Mouse (Mus musculus): ENCODE data around the gene Stx6.

- peak; percentile 58 for TF ChIP-seq CTCF (IDR thresholded peaks at IDR 0.05; ENCODE audit: low read depth, low read length)
- no peak for TF ChIP-seq POLR2A (IDR thresholded peaks at IDR 0.05; ENCODE audit: extremely low read depth, insufficient read depth, low read length)
Measured at GRCm38 (mm10) chr1:155140076-155140475, 18.4 kb upstream of the Stx6 start.
